Mouse (Mus musculus) thymus, adult 2 months (tissue): Measurements from ENCODE around the gene Asb16. TPM values are rescaled to one million over a fixed set of nuclear protein-coding genes. Genes with fewer than 3 reads are reported as not detected.

Experiments
- DNase-seq: peaks from one replicate; pipeline ENCODE4 v3.0.0; 2021
- H3K27ac ChIP-seq: fragments of 200-500 bp; 2 replicates; pipeline ENCODE4 v1.5.1; 2012; ENCODE audit warnings: low read length, control low read depth; ENCODE audit not compliant: control insufficient read depth, insufficient read depth
- H3K27me3 ChIP-seq: fragments of 200-500 bp; 2 replicates; pipeline ENCODE4 v1.6.1; 2012; ENCODE audit warnings: mild to moderate bottlenecking, low read length, moderate library complexity, mixed read lengths; ENCODE audit not compliant: control insufficient read depth, insufficient read depth
- H3K36me3 ChIP-seq: fragments of 200-500 bp; 2 replicates; pipeline ENCODE4 v1.6.1; 2012; ENCODE audit warnings: mild to moderate bottlenecking, low read length, moderate library complexity; ENCODE audit not compliant: control insufficient read depth, insufficient read depth
- H3K4me1 ChIP-seq: fragments of 200-500 bp; replicated peaks from 2 replicates; pipeline ENCODE4 v1.6.1; 2012; ENCODE audit warnings: low read length; ENCODE audit not compliant: control insufficient read depth, insufficient read depth
- H3K4me3 ChIP-seq: fragments of 200-500 bp; 2 replicates; pipeline ENCODE4 v1.5.1; 2012; ENCODE audit warnings: mild to moderate bottlenecking, low read length, control low read depth, moderate library complexity; ENCODE audit not compliant: control insufficient read depth, insufficient read depth
- CTCF ChIP-seq: fragments of 200-500 bp; IDR thresholded peaks from 2 replicates; pipeline ENCODE4 v1.5.1; 2012; ENCODE audit warnings: mild to moderate bottlenecking, control low read depth, low read length, moderate library complexity, borderline replicate concordance; ENCODE audit not compliant: control insufficient read depth, poor library complexity, insufficient read depth; ENCODE audit errors: extremely low read depth
- POLR2A ChIP-seq: fragments of 200-500 bp; IDR thresholded peaks from 2 replicates; pipeline ENCODE4 v1.6.1; 2012; ENCODE audit warnings: mild to moderate bottlenecking, low read length, control low read depth, moderate library complexity; ENCODE audit not compliant: control insufficient read depth, poor library complexity, insufficient read depth; ENCODE audit errors: extremely low read depth
- WGBS: fragments of 180-500 bp; shearing (Covaris S2); methylation state at CpG from one replicate; pipeline ENCODE4 v1.1.7; 2018; 5-methylcytosine and 5-hydroxymethylcytosine counted together
- polyA plus RNA-seq: library from polyadenylated mRNA; depleted of rRNA; stranded (reverse); fragments of >200 nt; gene quantifications from 2 replicates; pipeline ENCODE4 v1.2.3, GENCODE M21; 2012

Gene Asb16
- polyA plus RNA-seq, 1 experiment, result 0.12 TPM

- H3K27ac ChIP-seq, result no peak overlapping the region
- H3K27me3 ChIP-seq, result no peaks in the 10 kb centered on the region
- H3K4me1 ChIP-seq, result peaks cover 21% of the 10 kb centered on the region
- 97% methylated on average over 6 of the region's 6 CpGs for WGBS
- peaks cover 36% of the 10 kb centered on the region for H3K36me3 ChIP-seq
- DNase-seq, result no peak
- TF ChIP-seq CTCF (no peak), POLR2A (no peak)
- H3K4me3 ChIP-seq, result no peak overlapping the region
These were observed 44.0 kb downstream of the Asb16 start for GRCm38 (mm10) chr11:102312586-102312985.

GRCm38 (mm10) chr11:102314321-102314720 lies 45.8 kb downstream of the Asb16 start:
- Histone ChIP-seq H3K27me3 (no peaks in the 10 kb centered on the region), H3K4me3 (no peak overlapping the region), H3K36me3 (peaks cover 29% of the 10 kb centered on the region), H3K4me1 (peaks cover 16% of the 10 kb centered on the region), H3K27ac (no peak overlapping the region)
- 93% methylated on average over 12 of the region's 12 CpGs for WGBS
- TF ChIP-seq POLR2A (no peak), CTCF (no peak)
- no peak for DNase-seq

DNA sequence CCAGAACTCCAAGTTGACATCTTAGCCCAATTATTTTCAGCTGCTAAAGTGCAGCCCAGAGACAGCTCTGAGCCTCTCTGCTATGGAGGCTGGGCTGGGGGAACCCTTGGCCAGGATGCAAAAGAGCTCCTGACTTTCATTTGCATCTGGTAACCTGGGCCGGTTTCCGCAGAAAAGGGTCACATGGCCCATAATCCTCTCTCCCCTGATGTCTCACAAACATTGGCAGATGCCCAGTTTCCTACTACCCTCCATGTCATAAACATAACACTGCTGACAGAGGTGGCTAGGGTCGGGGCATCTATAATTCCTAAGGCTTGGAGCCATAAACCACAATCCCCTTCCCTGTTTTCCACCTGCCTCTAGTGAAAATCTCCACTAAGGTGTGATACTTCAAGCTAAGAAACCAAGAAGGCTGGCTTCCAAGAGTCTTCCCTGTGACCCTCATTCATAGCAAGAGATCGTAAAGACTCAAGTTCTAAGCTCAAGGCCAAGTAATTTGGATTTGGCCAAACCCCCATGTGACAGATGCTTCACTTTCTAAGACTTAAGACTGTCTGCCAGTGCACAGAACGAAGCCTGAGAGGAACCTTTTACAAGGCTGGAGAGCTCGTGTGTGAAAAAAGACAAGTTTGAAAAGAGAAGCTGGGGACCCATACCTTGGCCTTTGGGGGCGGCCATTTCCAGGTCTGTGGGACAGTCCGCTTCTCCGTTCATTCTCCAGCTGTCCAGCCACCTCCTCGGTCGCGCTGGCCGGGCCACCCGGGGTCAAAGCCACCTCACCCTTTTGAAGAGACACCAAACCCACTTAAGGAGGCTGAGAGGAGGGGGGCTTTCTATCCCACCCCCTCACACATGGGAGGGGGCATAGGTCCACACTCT lies 47.4 kb downstream of the Asb16 start:
- Histone ChIP-seq H3K4me3 (peak overlapping the region; percentile 99), H3K27me3 (no peaks in the 10 kb centered on the region), H3K36me3 (peaks cover 29% of the 10 kb centered on the region), H3K4me1 (peaks cover 15% of the 10 kb centered on the region), H3K27ac (peak overlapping the region; percentile 11; the same call in 1 of the 2 replicates)
- no peak for TF ChIP-seq POLR2A
- no peak for TF ChIP-seq CTCF
- 21% methylated on average over 14 of the region's 14 CpGs for WGBS
- no peak for DNase-seq

GRCm38 (mm10) chr11:102316572-102317297 lies 48.2 kb downstream of the Asb16 start:
- peak; percentile 93 for DNase-seq
- H3K4me1 ChIP-seq, result peaks cover 15% of the 10 kb centered on the region
- H3K27me3 ChIP-seq, result no peaks in the 10 kb centered on the region
- H3K4me3 ChIP-seq, result peak overlapping the region; percentile 99
- peak; percentile 80 for TF ChIP-seq POLR2A
- TF ChIP-seq CTCF, result no peak; the same call in 1 of the 2 replicates
- 1% methylated on average over 74 of the region's 80 CpGs for WGBS
- peaks cover 29% of the 10 kb centered on the region for H3K36me3 ChIP-seq
- peak overlapping the region; percentile 93 for H3K27ac ChIP-seq

GRCm38 (mm10) chr11:102317298-102317900 lies 48.9 kb downstream of the Asb16 start:
- Histone ChIP-seq H3K4me1 (peaks cover 15% of the 10 kb centered on the region), H3K27ac (peak overlapping the region; percentile 93), H3K4me3 (peak overlapping the region; percentile 99), H3K36me3 (peaks cover 26% of the 10 kb centered on the region), H3K27me3 (no peaks in the 10 kb centered on the region; the same call in 1 of the 2 replicates)
- TF ChIP-seq CTCF (0 out of 2 replicates have a peak, but pooled peaks have one; percentile 34), POLR2A (peak; percentile 37)
- no peak for DNase-seq
- WGBS, result under 1% methylated on average over 87 of the region's 87 CpGs
